Mouse (Mus musculus) testis, postnatal 14 days (tissue): ENCODE results near the gene Lrrc2.

Source experiments
- DNase-seq: peaks from one replicate; pipeline ENCODE4 v3.0.0; 2021; ENCODE audit warnings: low spot score

Lrrc2 gene

GRCm38 (mm10) chr9:110951397-110951796 is at the start of gene Lrrc2:
Gene Lrrc2, plus strand, starts transcription at chr9:110951545.
- DNase-seq, result no peak

- no peak for DNase-seq
Observed at GRCm38 (mm10) chr9:110902271-110902670, 49.1 kb upstream of the Lrrc2 start.

- DNase-seq, result no peak
Observed at GRCm38 (mm10) chr9:110907201-110907837, 44.0 kb upstream of the Lrrc2 start.

GRCm38 (mm10) chr9:110907838-110908630 is 43.3 kb upstream of the Lrrc2 start:
- no peak for DNase-seq

DNA sequence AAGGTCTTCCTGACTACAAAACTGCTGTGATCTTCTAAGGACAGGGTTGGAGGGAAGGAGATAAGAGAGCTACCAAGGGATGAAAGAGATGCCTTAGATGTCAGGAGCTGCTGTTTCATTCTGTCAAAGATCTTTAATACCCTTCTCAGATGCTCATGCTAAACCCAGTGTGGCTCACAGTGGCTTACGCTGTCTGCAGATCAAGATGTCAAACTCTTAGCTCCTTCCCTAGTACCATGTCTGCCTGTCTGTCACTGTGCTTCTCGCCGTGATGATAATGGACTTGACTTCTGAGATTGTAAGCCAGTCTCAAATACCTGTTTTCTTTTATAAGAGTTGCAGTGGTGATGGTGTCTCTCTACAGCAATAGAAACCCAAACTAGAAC is 42.7 kb upstream of the Lrrc2 start:
- no peak for DNase-seq

- no peak for DNase-seq
Observed at GRCm38 (mm10) chr9:110909371-110909967, 41.9 kb upstream of the Lrrc2 start.

GRCm38 (mm10) chr9:110914631-110915236 is 36.6 kb upstream of the Lrrc2 start:
- DNase-seq, result no peak

DNA sequence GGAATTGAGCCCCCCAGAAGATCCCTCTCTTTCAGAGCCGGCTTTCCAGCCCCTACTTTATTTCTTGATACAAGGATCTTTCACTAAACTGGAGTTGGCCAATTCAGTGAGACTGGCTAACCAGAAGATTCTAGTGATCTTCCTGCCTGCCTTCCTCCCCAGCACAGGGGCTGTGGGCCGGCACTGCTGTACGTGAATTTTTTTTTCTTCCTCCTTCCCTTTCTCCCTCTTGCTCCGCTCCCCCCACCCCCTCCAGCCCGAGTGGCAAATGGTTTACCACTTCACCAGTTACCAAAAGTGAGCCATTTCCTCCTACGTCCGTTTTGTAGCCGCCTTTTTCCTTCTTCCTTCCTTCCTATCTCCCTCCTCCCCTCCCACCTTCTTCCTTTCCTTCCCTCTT is 35.9 kb upstream of the Lrrc2 start:
- no peak for DNase-seq

GRCm38 (mm10) chr9:110916786-110917185 is 34.6 kb upstream of the Lrrc2 start, which contains the start of gene Fam240a:
Gene Fam240a, minus strand, starts transcription at chr9:110916861.
- no peak for DNase-seq

GRCm38 (mm10) chr9:110920665-110921419 is 30.5 kb upstream of the Lrrc2 start:
- DNase-seq, result no peak

DNA sequence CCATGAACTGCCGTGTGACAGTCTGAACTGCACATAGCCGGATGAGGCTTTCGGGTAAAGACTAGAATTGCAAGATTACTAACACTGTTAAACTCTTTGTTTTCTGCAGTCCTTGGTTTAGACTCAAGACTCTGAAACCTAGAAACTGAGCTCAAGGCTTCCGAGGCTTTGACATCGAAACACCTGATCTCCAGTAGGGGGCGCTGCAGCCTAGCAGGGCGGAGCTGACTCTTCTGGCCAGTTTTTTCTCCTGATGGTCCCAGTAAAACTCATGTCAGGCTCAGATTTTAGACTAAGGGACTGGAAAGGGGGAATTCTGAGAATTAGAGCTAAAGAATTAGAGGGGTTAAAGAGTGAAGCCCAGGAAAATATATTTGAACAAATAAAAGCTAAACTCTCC is 28.6 kb upstream of the Lrrc2 start:
- DNase-seq, result peak; percentile 53

- DNase-seq, result no peak
Observed at GRCm38 (mm10) chr9:110931573-110931972, 19.8 kb upstream of the Lrrc2 start.

- no peak for DNase-seq
Observed at GRCm38 (mm10) chr9:110933850-110934437, 17.4 kb upstream of the Lrrc2 start.

- DNase-seq, result no peak
Observed at GRCm38 (mm10) chr9:110935941-110936340, 15.4 kb upstream of the Lrrc2 start.

- DNase-seq, result no peak
Observed at GRCm38 (mm10) chr9:110937506-110938490, 13.5 kb upstream of the Lrrc2 start.

DNA sequence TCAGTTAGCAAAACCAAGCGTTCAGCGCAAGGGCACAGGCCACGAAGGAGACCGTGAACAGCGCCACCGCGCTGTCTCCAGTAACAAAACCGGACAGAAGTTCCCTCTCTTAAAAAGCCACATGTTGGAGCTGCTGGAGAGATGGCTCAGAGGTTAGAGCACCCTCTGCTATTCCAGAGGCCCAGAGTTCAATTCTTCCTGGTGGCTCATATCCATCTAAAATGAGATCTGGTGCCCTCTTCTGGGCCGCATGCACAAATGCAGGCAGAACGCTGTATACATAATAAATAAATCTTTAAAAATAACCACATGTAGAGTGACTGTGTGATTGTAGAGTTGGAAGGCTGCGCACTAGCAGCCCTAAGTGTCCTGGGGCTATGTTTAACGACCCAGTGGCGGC is 7.1 kb upstream of the Lrrc2 start:
- no peak for DNase-seq

- no peak for DNase-seq
Observed at GRCm38 (mm10) chr9:110945343-110945742, 6.0 kb upstream of the Lrrc2 start.

GRCm38 (mm10) chr9:110945926-110946325 is 5.4 kb upstream of the Lrrc2 start, which contains the start of gene Tdgf1:
Gene Tdgf1, minus strand, starts transcription at chr9:110946158.
- DNase-seq, result no peak

GRCm38 (mm10) chr9:110946548-110947044 is 4.7 kb upstream of the Lrrc2 start:
- no peak for DNase-seq

GRCm38 (mm10) chr9:110947261-110947661 is 4.1 kb upstream of the Lrrc2 start:
- no peak for DNase-seq
